Mouse (Mus musculus) stomach, postnatal 0 days (tissue): ENCODE data around the gene Shd.

ENCODE experiments used
- CTCF ChIP-seq: IDR thresholded peaks from 2 replicates; pipeline ENCODE4 v1.5.1; 2016; ENCODE audit warnings: antibody characterized with exemption, low read depth, mild to moderate bottlenecking, moderate library complexity
- EP300 ChIP-seq: optimal IDR thresholded peaks from 2 replicates; pipeline ENCODE3; 2016; ENCODE audit warnings: antibody characterized with exemption

GRCm38 (mm10) chr17:56009962-56010240 is 39.6 kb downstream of the Shd start:
- no peak for TF ChIP-seq EP300
- no peak for TF ChIP-seq CTCF
